Mouse (Mus musculus) heart, embryonic 13.5 days (tissue): ENCODE measurements around the gene Gnb1l. TPM values are rescaled to one million over a fixed set of nuclear protein-coding genes. Genes with fewer than 3 reads are reported as not detected.
A peak's percentile ranks its signal among the peaks of the same experiment; 100 is the strongest.

Experiments
- ATAC-seq: fragments of 200-750 bp; cut with Nextera tagmentation; 2 replicates; pipeline ENCODE4 v1.8.0; 2017; ENCODE audit warnings: moderate TSS enrichment; ENCODE audit not compliant: insufficient number of reproducible peaks, low FRiP score, low TSS enrichment; ENCODE audit errors: extremely low read depth
- H3K27ac ChIP-seq: fragments of 300-500 bp; sonication (generic); replicated peaks from 2 replicates; pipeline ENCODE4 v1.5.1; 2015; ENCODE audit warnings: moderate library complexity, mild to moderate bottlenecking, inconsistent platforms
- H3K27me3 ChIP-seq: fragments of 300-500 bp; sonication (generic); replicated peaks from 2 replicates; pipeline ENCODE4 v1.6.1; 2015; ENCODE audit warnings: mild to moderate bottlenecking, inconsistent platforms
- H3K36me3 ChIP-seq: fragments of 300-500 bp; sonication (generic); 2 replicates; pipeline ENCODE4 v1.6.1; 2015; ENCODE audit warnings: mild to moderate bottlenecking, inconsistent platforms
- H3K4me1 ChIP-seq: fragments of 300-500 bp; sonication (generic); 2 replicates; pipeline ENCODE4 v1.6.1; 2015; ENCODE audit warnings: inconsistent platforms
- H3K4me2 ChIP-seq: fragments of 300-500 bp; sonication (generic); 2 replicates; pipeline ENCODE4 v1.6.1; 2015; ENCODE audit warnings: inconsistent platforms, mild to moderate bottlenecking, moderate library complexity
- H3K4me3 ChIP-seq: fragments of 300-500 bp; sonication (generic); 2 replicates; pipeline ENCODE4 v1.5.1; 2015; ENCODE audit warnings: moderate library complexity, mild to moderate bottlenecking, inconsistent platforms
- H3K9ac ChIP-seq: fragments of 300-500 bp; sonication (generic); 2 replicates; pipeline ENCODE4 v1.6.1; 2015; ENCODE audit warnings: inconsistent platforms, mild to moderate bottlenecking, moderate library complexity
- H3K9me3 ChIP-seq: fragments of 300-500 bp; sonication (generic); 2 replicates; pipeline ENCODE4 v1.6.1; 2016; ENCODE audit warnings: inconsistent platforms
- WGBS: fragments of 180-500 bp; shearing (Covaris S2); methylation state at CpG from one replicate; pipeline ENCODE4 v1.1.7; 2015; ENCODE audit warnings: mixed read lengths; 5-methylcytosine and 5-hydroxymethylcytosine counted together
- polyA plus RNA-seq: library from polyadenylated mRNA; unstranded; fragments of >200 nt; fragmentation: Nextera tagmentation; extraction: Ambion mirVana; gene quantifications from 2 replicates; pipeline ENCODE4 v1.2.1, GENCODE M21; 2015

The Gnb1l gene
- polyA plus RNA-seq, 1 experiment from 2014 or later, result 8.7 TPM

DNA sequence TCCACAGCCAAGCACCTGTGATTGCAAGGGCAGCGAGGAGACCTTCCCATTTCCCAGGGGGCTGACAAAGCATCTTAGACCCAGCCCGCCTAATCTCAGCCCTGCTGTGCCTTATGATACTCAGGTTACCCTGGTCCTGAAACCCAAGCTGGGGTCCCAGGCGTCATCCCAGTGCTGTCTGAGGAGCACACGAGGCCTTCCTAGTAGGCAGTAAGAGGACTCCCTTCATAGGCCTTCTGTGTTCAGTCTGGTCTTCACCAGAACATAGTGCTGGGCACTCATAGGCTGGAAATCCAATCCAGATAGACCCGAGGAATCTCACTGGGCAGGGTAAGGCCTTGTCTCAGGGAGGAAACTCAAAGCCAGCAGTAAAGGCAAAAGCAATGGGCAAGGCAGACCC, 14.7 kb upstream of the Gnb1l start:
- no peaks in the 10 kb centered on the region for H3K27me3 ChIP-seq
- peaks cover 5% of the 10 kb centered on the region; the same call in 1 of the 2 replicates for H3K36me3 ChIP-seq
- 70% methylated on average over 5 of the region's 5 CpGs for WGBS
- H3K4me2 ChIP-seq, result no peak overlapping the region
- H3K4me3 ChIP-seq, result no peak overlapping the region
- H3K9me3 ChIP-seq, result no peaks in the 10 kb centered on the region
- ATAC-seq, result no peak
- H3K27ac ChIP-seq, result no peak overlapping the region
- no peak overlapping the region for H3K9ac ChIP-seq
- peaks cover 5% of the 10 kb centered on the region for H3K4me1 ChIP-seq

DNA sequence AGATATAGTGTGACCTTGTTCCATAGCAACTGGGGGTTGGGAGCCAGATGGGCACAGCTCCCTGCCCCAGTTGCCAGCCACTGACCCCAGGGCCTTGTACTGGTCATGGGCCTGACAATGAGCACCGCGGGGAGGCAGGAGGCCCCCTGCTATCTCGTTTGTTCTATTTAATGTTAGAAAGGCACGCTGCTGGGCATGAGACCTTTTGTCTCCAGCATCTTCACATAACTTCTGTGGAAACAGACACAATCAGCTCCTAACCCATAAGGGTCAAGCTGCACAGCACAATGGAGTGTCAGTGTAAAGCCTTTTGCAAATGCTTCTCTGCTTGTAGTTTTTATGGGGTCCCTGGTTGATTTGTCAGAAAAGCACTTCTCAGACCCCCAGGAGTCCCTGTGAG, 14.1 kb upstream of the Gnb1l start:
- Histone ChIP-seq H3K4me1 (peaks cover 5% of the 10 kb centered on the region), H3K27ac (no peak overlapping the region), H3K27me3 (no peaks in the 10 kb centered on the region), H3K9ac (no peak overlapping the region), H3K4me3 (no peak overlapping the region), H3K36me3 (peaks cover 5% of the 10 kb centered on the region; the same call in 1 of the 2 replicates), H3K9me3 (no peaks in the 10 kb centered on the region), H3K4me2 (no peak overlapping the region)
- ATAC-seq, result no peak
- WGBS, result 28% methylated on average over 4 of the region's 4 CpGs

DNA sequence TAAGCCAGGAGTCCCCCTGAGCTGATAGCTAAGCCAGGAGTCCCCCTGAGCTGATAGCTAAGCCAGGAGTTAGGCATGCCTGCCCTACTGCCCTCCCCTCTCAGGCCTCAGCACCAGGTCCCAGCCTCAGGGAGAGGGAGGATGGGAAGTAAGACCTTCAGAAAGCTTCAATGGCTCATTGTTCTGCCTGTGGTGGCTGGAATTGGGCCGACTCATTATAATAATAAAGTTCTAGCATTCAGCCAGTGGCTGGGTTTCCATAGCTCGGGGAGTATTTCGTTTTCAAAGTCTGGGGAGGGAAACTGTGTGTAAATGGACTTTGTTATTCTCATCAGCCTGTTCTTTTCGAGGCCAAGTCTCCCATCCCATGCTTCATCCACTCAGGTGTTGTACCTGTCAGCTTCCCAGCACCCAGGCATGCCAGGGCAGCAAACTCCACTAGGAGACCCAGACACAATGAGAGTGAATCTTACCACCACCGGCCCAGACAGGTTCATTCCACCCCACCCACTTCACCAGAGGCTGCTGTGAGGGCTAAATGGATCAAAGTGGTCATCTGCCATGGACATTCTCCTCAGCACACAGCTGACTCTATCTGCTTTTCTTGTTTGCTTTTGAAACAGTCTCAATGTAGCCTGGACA, 13.6 kb upstream of the Gnb1l start:
- no peak for ATAC-seq
- WGBS, result 67% methylated on average over 5 of the region's 5 CpGs
- H3K27me3 ChIP-seq, result no peaks in the 10 kb centered on the region
- no peak overlapping the region for H3K4me2 ChIP-seq
- no peak overlapping the region for H3K4me3 ChIP-seq
- no peak overlapping the region for H3K27ac ChIP-seq
- H3K9me3 ChIP-seq, result no peaks in the 10 kb centered on the region
- H3K9ac ChIP-seq, result no peak overlapping the region
- peaks cover 5% of the 10 kb centered on the region for H3K4me1 ChIP-seq
- H3K36me3 ChIP-seq, result peaks cover 5% of the 10 kb centered on the region; the same call in 1 of the 2 replicates

DNA sequence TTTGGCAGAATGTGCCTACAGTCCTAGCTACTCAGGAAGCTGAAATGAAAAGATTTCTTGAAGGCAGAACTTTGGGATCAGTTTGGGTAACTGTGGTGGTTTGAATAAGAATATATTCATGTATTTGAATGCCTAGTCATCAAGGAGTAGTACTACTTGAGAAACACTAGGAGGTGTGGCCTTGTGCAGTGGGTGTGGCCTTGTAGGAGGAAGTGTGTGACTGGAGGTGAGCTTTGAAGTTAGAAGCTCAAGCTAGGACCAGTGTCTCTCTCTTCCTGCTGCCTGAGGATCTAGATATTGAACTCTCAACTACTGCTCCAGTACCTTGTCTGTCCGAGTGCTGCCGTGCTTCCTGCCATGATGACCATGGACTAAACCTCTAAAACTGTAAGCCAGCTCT, 12.4 kb upstream of the Gnb1l start:
- ATAC-seq, result no peak
- 80% methylated on average over 2 of the region's 2 CpGs for WGBS

DNA sequence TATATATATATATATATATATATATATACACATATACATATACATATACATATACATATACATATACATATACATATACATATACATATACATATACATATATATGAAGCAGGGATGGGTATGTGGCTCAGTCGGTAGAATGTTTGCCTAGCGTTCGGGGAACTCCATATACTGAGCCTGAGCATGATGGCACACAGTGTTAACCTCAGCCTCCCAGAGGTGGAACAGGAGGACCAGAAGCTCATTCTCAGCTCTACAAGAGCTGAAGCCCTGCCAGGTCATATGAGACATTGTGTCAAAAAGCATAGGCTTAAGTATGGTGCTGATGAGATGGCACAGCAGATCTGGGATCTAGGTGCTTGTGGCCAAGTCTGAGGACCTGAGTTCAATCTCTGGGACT, 8.2 kb upstream of the Gnb1l start:
- no peaks in the 10 kb centered on the region for H3K9me3 ChIP-seq
- no peak overlapping the region for H3K4me3 ChIP-seq
- peaks cover 5% of the 10 kb centered on the region; the same call in 1 of the 2 replicates for H3K36me3 ChIP-seq
- no peak overlapping the region for H3K9ac ChIP-seq
- 95% methylated on average over 3 of the region's 3 CpGs for WGBS
- no peak overlapping the region for H3K4me2 ChIP-seq
- no peaks in the 10 kb centered on the region for H3K4me1 ChIP-seq
- no peak for ATAC-seq
- no peaks in the 10 kb centered on the region for H3K27me3 ChIP-seq
- no peak overlapping the region for H3K27ac ChIP-seq

More for the DNA sequence above, 12.4 kb upstream of the Gnb1l start:
- Histone ChIP-seq H3K4me2 (no peak overlapping the region), H3K27ac (no peak overlapping the region), H3K36me3 (peaks cover 5% of the 10 kb centered on the region; the same call in 1 of the 2 replicates), H3K27me3 (no peaks in the 10 kb centered on the region), H3K9ac (no peak overlapping the region), H3K9me3 (no peaks in the 10 kb centered on the region), H3K4me1 (peaks cover 5% of the 10 kb centered on the region), H3K4me3 (no peak overlapping the region)

DNA sequence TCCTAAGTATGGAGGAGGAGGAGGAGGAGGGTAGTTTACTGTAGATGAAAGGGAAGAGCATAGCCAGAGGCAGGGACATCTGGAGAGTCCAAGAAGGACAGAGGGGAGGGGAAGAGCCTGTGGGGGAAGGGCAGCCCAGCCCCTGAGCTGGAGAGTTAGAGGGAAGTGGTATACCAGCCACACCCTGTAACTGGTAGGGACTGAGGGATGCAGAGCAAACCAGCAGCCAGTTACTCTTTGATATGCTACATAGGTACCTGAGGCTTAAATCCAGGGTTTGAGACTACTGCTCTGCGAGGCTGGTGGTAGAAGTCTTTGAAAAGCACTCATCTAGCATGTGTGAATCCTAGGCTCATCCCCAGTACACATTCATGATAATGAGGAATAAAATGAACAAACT, 7.6 kb upstream of the Gnb1l start:
- peaks cover 5% of the 10 kb centered on the region; the same call in 1 of the 2 replicates for H3K36me3 ChIP-seq
- ATAC-seq, result no peak
- H3K9me3 ChIP-seq, result no peaks in the 10 kb centered on the region
- H3K4me3 ChIP-seq, result no peak overlapping the region
- H3K4me1 ChIP-seq, result no peaks in the 10 kb centered on the region
- H3K4me2 ChIP-seq, result no peak overlapping the region
- no peak overlapping the region for H3K27ac ChIP-seq
- 51% methylated on average over 1 of the region's 1 CpGs for WGBS
- no peak overlapping the region for H3K9ac ChIP-seq
- no peaks in the 10 kb centered on the region for H3K27me3 ChIP-seq

DNA sequence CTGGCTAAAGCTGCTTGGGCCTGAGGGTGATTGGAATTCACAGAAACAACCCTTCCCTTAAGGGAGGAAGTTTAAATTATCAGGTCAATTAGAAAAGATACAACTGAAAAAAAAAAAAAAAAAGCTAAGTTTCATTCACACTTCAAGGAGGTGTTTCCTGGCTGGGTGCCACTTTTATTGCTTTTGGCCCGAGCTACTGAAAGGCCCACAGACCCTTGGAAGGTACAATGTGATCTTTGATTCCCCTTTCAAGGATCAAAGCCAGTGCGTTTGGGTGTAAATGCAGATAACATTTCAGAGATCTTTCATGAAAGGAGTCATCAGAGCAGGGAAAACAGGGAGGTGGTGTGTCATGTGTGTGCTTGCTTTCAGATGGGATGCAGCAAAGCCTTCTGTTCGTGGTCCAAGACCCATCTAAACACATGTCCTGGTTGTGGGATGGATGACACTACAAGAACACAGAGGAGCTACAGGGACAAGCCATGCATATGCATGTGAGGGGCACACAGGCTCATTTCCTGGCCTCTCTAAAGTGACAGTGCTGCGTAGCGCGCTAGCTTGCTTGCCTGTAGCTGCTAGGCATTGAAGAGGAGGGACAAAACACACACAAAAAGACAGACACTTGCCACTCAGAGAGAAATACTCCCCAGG, 523 bp upstream of the Gnb1l start:
- Histone ChIP-seq H3K9ac (peak overlapping the region; percentile 92), H3K4me2 (peak overlapping the region; percentile 93), H3K27ac (peak overlapping the region; percentile 81), H3K4me3 (peak overlapping the region; percentile 81), H3K36me3 (peaks cover 22% of the 10 kb centered on the region), H3K4me1 (peaks cover 21% of the 10 kb centered on the region), H3K27me3 (no peaks in the 10 kb centered on the region), H3K9me3 (no peaks in the 10 kb centered on the region)
- WGBS, result 12% methylated on average over 6 of the region's 6 CpGs
- ATAC-seq, result no peak

DNA sequence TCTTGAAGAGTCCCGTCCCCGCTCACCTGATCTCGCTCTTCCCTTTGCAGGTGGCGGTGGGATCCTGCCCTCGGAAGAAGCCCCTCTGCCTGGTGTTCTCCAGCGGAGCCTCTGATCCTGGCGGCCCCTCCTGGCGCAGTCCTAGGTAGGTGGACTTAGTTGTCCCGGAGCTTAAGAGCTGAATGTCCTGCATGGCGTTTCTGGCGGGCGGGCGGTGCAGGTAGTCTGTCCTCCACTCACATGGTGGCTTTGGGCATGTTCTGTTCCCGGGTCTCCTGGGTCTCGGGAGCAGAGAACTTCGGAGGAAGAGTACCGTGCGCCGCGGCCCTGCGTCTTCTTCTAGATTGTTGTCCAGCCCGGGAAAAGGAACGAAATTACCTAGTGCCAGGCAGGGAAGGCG, 483 bp downstream of the Gnb1l start:
- H3K4me2 ChIP-seq, result peak overlapping the region; percentile 93
- no peaks in the 10 kb centered on the region for H3K27me3 ChIP-seq
- H3K27ac ChIP-seq, result peak overlapping the region; percentile 51
- no peaks in the 10 kb centered on the region for H3K9me3 ChIP-seq
- peak overlapping the region; percentile 81 for H3K4me3 ChIP-seq
- H3K36me3 ChIP-seq, result peaks cover 30% of the 10 kb centered on the region
- H3K9ac ChIP-seq, result peak overlapping the region; percentile 92
- under 1% methylated on average over 24 of the region's 24 CpGs for WGBS
- 0 out of 2 replicates have a peak, but pooled peaks have one; percentile 11 for ATAC-seq
- peaks cover 21% of the 10 kb centered on the region for H3K4me1 ChIP-seq

DNA sequence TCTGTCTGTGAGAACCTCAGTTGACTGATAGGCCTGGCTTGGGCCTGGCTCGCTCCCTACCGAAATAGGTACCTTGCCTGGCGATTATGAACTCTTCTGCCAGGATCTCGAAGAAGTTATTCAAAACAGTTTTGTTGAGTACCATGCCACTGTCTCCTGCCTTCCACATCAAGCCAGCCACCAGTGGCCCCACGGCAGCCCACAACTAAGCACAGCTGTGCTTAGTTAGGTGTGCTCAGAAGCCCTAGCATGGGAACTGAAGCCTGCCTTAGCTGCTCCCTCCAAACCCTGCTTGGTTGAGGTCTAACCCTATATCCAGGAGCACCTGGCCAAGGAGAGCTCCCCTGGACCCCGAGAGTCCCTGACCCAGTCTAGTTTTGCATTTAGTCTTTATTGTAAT, 3.0 kb downstream of the Gnb1l start:
- Histone ChIP-seq H3K9me3 (no peaks in the 10 kb centered on the region), H3K4me3 (no peak overlapping the region), H3K9ac (0 out of 2 replicates have a peak overlapping the region, but pooled peaks have one; percentile 5), H3K36me3 (peaks cover 30% of the 10 kb centered on the region), H3K4me2 (no peak overlapping the region), H3K27me3 (no peaks in the 10 kb centered on the region), H3K27ac (no peak overlapping the region), H3K4me1 (peaks cover 21% of the 10 kb centered on the region)
- 89% methylated on average over 6 of the region's 6 CpGs for WGBS
- ATAC-seq, result no peak

DNA sequence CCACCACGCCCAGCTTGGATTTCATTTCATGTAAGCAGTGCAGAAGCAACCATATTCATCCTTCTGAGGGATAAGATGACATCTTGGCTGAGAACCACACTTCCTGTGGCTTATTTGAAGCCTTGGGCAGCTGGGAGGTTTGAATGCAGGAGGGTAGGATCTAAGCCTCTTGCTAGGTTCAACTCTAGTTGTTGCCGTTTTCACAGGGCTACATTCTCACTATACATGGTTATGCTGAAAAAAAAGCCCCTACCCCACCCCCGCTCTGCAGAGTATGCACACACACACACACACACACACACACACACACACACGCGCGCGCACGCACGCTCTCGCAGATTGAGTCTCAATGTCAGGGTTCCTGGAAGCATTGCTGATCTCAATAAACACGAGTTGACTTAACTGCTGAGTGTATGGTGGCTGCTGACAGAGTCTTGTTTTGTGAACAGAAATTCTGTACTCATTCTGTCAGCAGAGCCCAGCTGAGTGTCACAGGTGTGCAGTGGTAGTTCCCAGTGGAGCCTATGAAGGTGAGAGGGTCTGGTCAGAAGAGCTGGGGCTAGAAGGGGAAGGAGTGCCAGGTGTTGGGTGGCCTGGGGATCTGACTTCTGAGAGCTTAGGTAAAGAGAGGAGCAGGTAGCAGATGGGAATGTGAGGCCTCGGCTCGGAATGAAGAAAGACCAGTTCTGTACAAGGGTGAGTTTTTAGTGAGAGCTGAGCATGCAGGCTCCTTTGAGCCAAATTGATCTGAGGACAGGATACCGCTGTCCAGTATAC, 5.2 kb downstream of the Gnb1l start:
- no peak overlapping the region for H3K27ac ChIP-seq
- H3K4me3 ChIP-seq, result no peak overlapping the region

DNA sequence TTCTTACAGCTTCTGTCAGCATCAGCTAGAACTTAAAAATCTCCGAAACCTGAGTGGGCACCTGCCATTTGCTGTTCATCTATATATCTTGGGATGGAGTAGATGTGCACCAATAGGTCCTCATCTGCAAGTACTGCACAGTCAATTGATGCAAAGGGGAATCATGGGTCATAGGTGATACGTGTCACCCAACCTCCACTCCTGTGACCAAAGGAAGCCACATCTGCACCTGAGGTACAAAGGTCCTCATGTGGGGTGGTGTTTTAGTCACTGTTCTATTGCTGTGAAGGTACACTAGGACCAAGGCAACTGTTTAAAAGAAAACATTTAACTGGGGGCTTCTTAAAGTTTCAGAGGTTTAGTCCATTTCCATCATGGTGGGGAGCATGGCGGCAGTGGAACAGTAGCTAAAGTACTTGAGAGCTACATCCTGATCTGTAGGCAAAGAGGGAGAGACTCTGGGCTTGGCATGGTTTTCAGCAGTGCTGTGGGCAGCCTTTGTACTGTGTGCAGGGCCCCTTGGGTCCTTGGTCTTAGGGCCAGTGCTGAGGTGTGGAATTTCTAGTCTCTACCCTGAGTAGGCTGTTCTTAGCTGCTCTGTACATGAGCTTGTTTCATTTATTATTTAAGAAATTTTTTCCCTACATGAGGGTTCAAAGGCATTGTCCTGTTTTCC, 8.1 kb downstream of the Gnb1l start:
- Histone ChIP-seq H3K4me2 (no peak overlapping the region), H3K9ac (no peak overlapping the region), H3K4me3 (no peak overlapping the region), H3K27me3 (peaks cover 2% of the 10 kb centered on the region; the same call in 1 of the 2 replicates), H3K4me1 (peaks cover 16% of the 10 kb centered on the region), H3K36me3 (peaks cover 19% of the 10 kb centered on the region), H3K27ac (no peak overlapping the region), H3K9me3 (no peaks in the 10 kb centered on the region)
- no peak for ATAC-seq
- WGBS, result 90% methylated on average over 3 of the region's 3 CpGs

More for the DNA sequence above, 5.2 kb downstream of the Gnb1l start:
- Histone ChIP-seq H3K9me3 (no peaks in the 10 kb centered on the region), H3K4me1 (peaks cover 14% of the 10 kb centered on the region), H3K9ac (no peak overlapping the region), H3K36me3 (peaks cover 30% of the 10 kb centered on the region), H3K4me2 (no peak overlapping the region), H3K27me3 (no peaks in the 10 kb centered on the region)
- WGBS, result 88% methylated on average over 14 of the region's 14 CpGs
- ATAC-seq, result no peak
